Mouse (Mus musculus) intestine, embryonic 15.5 days (tissue): ENCODE data around the gene Junb. TPM values are rescaled to one million over a fixed set of nuclear protein-coding genes. Genes with fewer than 3 reads are reported as not detected.
A peak's percentile ranks its signal among the peaks of the same experiment; 100 is the strongest.

Source experiments
- ATAC-seq: fragments of 200-750 bp; cut with Nextera tagmentation; 2 replicates; pipeline ENCODE4 v1.8.0; 2017; ENCODE audit warnings: moderate TSS enrichment, moderate library complexity
- H3K27ac ChIP-seq: fragments of 300-500 bp; sonication (generic); 2 replicates; pipeline ENCODE4 v1.5.1; 2015; ENCODE audit warnings: mild to moderate bottlenecking, inconsistent platforms
- H3K27me3 ChIP-seq: fragments of 300-500 bp; sonication (generic); replicated peaks from 2 replicates; pipeline ENCODE4 v1.6.1; 2015; ENCODE audit warnings: inconsistent platforms
- H3K36me3 ChIP-seq: fragments of 300-500 bp; sonication (generic); 2 replicates; pipeline ENCODE4 v1.6.1; 2015; ENCODE audit warnings: inconsistent platforms
- H3K4me1 ChIP-seq: fragments of 300-500 bp; sonication (generic); replicated peaks from 2 replicates; pipeline ENCODE4 v1.6.1; 2015; ENCODE audit warnings: inconsistent platforms
- H3K4me2 ChIP-seq: fragments of 300-500 bp; sonication (generic); replicated peaks from 2 replicates; pipeline ENCODE4 v1.6.1; 2015; ENCODE audit warnings: mild to moderate bottlenecking, inconsistent platforms
- H3K4me3 ChIP-seq: fragments of 300-500 bp; sonication (generic); replicated peaks from 2 replicates; pipeline ENCODE4 v1.5.1; 2015; ENCODE audit warnings: inconsistent platforms
- H3K9ac ChIP-seq: fragments of 300-500 bp; sonication (generic); 2 replicates; pipeline ENCODE4 v1.6.1; 2015; ENCODE audit warnings: inconsistent platforms
- H3K9me3 ChIP-seq: fragments of 300-500 bp; sonication (generic); 2 replicates; pipeline ENCODE4 v1.6.1; 2016; ENCODE audit warnings: inconsistent platforms
- WGBS: fragments of 180-500 bp; shearing (Covaris S2); methylation state at CpG from one replicate; pipeline ENCODE4 v1.1.7; 2015; 5-methylcytosine and 5-hydroxymethylcytosine counted together
- polyA plus RNA-seq: library from polyadenylated mRNA; unstranded; fragments of >200 nt; fragmentation: Nextera tagmentation; extraction: Ambion mirVana; gene quantifications from 2 replicates; pipeline ENCODE4 v1.2.1, GENCODE M21; 2015

Gene Junb
- polyA plus RNA-seq, 1 experiment from 2014 or later, result 30.7 TPM

GRCm38 (mm10) chr8:84976031-84976762 is 2.3 kb downstream of the Junb start:
- peak overlapping the region; percentile 58 for H3K4me3 ChIP-seq
- no peaks in the 10 kb centered on the region for H3K27me3 ChIP-seq
- ATAC-seq, result peak; percentile 78
- WGBS, result under 1% methylated on average over 61 of the region's 61 CpGs
- H3K36me3 ChIP-seq, result peaks cover 14% of the 10 kb centered on the region; the same call in 1 of the 2 replicates
- H3K4me1 ChIP-seq, result peaks cover 48% of the 10 kb centered on the region
- peak overlapping the region; percentile 89 for H3K4me2 ChIP-seq
- H3K27ac ChIP-seq, result peak overlapping the region; percentile 90
- no peaks in the 10 kb centered on the region for H3K9me3 ChIP-seq
- peak overlapping the region; percentile 67 for H3K9ac ChIP-seq

GRCm38 (mm10) chr8:84975434-84975833 is 3.1 kb downstream of the Junb start:
- Histone ChIP-seq H3K4me3 (peak overlapping the region; percentile 58; the same call in 1 of the 2 replicates), H3K27me3 (no peaks in the 10 kb centered on the region), H3K9ac (no peak overlapping the region), H3K4me1 (peaks cover 48% of the 10 kb centered on the region), H3K27ac (0 out of 2 replicates have a peak overlapping the region, but pooled peaks have one; percentile 90), H3K9me3 (no peaks in the 10 kb centered on the region), H3K36me3 (peaks cover 19% of the 10 kb centered on the region; the same call in 1 of the 2 replicates), H3K4me2 (peak overlapping the region; percentile 89)
- 34% methylated on average over 7 of the region's 7 CpGs for WGBS
- no peak for ATAC-seq

GRCm38 (mm10) chr8:84974543-84975142 is 3.9 kb downstream of the Junb start:
- Histone ChIP-seq H3K4me3 (no peak overlapping the region), H3K4me1 (peaks cover 41% of the 10 kb centered on the region), H3K4me2 (no peak overlapping the region), H3K9me3 (no peaks in the 10 kb centered on the region), H3K36me3 (peaks cover 19% of the 10 kb centered on the region; the same call in 1 of the 2 replicates), H3K9ac (no peak overlapping the region), H3K27me3 (no peaks in the 10 kb centered on the region), H3K27ac (no peak overlapping the region)
- 78% methylated on average over 8 of the region's 8 CpGs for WGBS
- no peak for ATAC-seq

GRCm38 (mm10) chr8:84973803-84974542 is 4.5 kb downstream of the Junb start:
- Histone ChIP-seq H3K27ac (no peak overlapping the region), H3K27me3 (no peaks in the 10 kb centered on the region), H3K9ac (no peak overlapping the region)

GRCm38 (mm10) chr8:84973079-84973478 is 5.4 kb downstream of the Junb start:
- no peak overlapping the region for H3K4me3 ChIP-seq
- 100% methylated on average over 1 of the region's 1 CpGs for WGBS
- no peak overlapping the region for H3K9ac ChIP-seq
- peaks cover 33% of the 10 kb centered on the region for H3K4me1 ChIP-seq
- no peak for ATAC-seq
- H3K27ac ChIP-seq, result no peak overlapping the region
- no peaks in the 10 kb centered on the region for H3K27me3 ChIP-seq
- H3K36me3 ChIP-seq, result peaks cover 19% of the 10 kb centered on the region; the same call in 1 of the 2 replicates
- H3K4me2 ChIP-seq, result no peak overlapping the region
- no peaks in the 10 kb centered on the region for H3K9me3 ChIP-seq

More at GRCm38 (mm10) chr8:84973803-84974542, 4.5 kb downstream of the Junb start:
- no peaks in the 10 kb centered on the region for H3K9me3 ChIP-seq
- H3K4me1 ChIP-seq, result peaks cover 34% of the 10 kb centered on the region
- peaks cover 19% of the 10 kb centered on the region; the same call in 1 of the 2 replicates for H3K36me3 ChIP-seq
- WGBS, result 52% methylated on average over 4 of the region's 4 CpGs
- no peak for ATAC-seq
- no peak overlapping the region for H3K4me2 ChIP-seq
- no peak overlapping the region for H3K4me3 ChIP-seq

GRCm38 (mm10) chr8:84970913-84971312 is 7.6 kb downstream of the Junb start:
- H3K27me3 ChIP-seq, result no peaks in the 10 kb centered on the region
- ATAC-seq, result no peak
- H3K27ac ChIP-seq, result no peak overlapping the region
- peak overlapping the region; percentile 70 for H3K4me3 ChIP-seq
- peak overlapping the region; percentile 94; the same call in 1 of the 2 replicates for H3K9ac ChIP-seq
- peak overlapping the region; percentile 81 for H3K4me2 ChIP-seq
- 58% methylated on average over 5 of the region's 5 CpGs for WGBS
- H3K36me3 ChIP-seq, result peaks cover 19% of the 10 kb centered on the region; the same call in 1 of the 2 replicates
- H3K4me1 ChIP-seq, result peaks cover 25% of the 10 kb centered on the region
- no peaks in the 10 kb centered on the region for H3K9me3 ChIP-seq

- H3K36me3 ChIP-seq, result peaks cover 19% of the 10 kb centered on the region; the same call in 1 of the 2 replicates
- whole genome bisulfite sequencing, result 6% methylated on average over 21 of the region's 21 CpGs
- no peaks in the 10 kb centered on the region for H3K27me3 ChIP-seq
- H3K9me3 ChIP-seq, result no peaks in the 10 kb centered on the region
- peaks cover 24% of the 10 kb centered on the region for H3K4me1 ChIP-seq
- H3K27ac ChIP-seq, result peak overlapping the region; percentile 89
- ATAC-seq, result no peak
- H3K4me2 ChIP-seq, result peak overlapping the region; percentile 81
- H3K4me3 ChIP-seq, result peak overlapping the region; percentile 70
- peak overlapping the region; percentile 94 for H3K9ac ChIP-seq
Observed at GRCm38 (mm10) chr8:84970135-84970790, 8.3 kb downstream of the Junb start.

- Histone ChIP-seq H3K4me3 (peak within 1 kb of the TSS; percentile 70), H3K9ac (peak within 1 kb of the TSS; percentile 94), H3K27ac (peak within 1 kb of the TSS; percentile 89), H3K9me3 (no peaks in the 10 kb centered on the region), H3K4me1 (peaks cover 29% of the 10 kb centered on the region), H3K4me2 (peak within 1 kb of the TSS; percentile 81), H3K27me3 (no peaks in the 10 kb centered on the region), H3K36me3 (peaks cover 19% of the 10 kb centered on the region; the same call in 1 of the 2 replicates)
- ATAC-seq, result peak; percentile 82
- under 1% methylated on average over 56 of the region's 56 CpGs for WGBS
Observed at GRCm38 (mm10) chr8:84969241-84970134, 9.0 kb downstream of the Junb start, which contains the start of the genes Gm49661, Prdx2 and Rnaseh2a. Gm49661 (minus strand) TSS chr8:84969433. Prdx2 (plus strand) TSS chr8:84969587. Rnaseh2a (minus strand) TSS chr8:84969767.

GRCm38 (mm10) chr8:84968650-84969049 is 9.9 kb downstream of the Junb start:
- H3K36me3 ChIP-seq, result peaks cover 19% of the 10 kb centered on the region; the same call in 1 of the 2 replicates
- no peaks in the 10 kb centered on the region for H3K9me3 ChIP-seq
- WGBS, result 2% methylated on average over 2 of the region's 2 CpGs
- peaks cover 27% of the 10 kb centered on the region for H3K4me1 ChIP-seq
- no peaks in the 10 kb centered on the region for H3K27me3 ChIP-seq
- peak overlapping the region; percentile 89 for H3K27ac ChIP-seq
- peak overlapping the region; percentile 70 for H3K4me3 ChIP-seq
- H3K9ac ChIP-seq, result peak overlapping the region; percentile 94
- no peak for ATAC-seq
- peak overlapping the region; percentile 81 for H3K4me2 ChIP-seq

- Histone ChIP-seq H3K36me3 (peaks cover 13% of the 10 kb centered on the region; the same call in 1 of the 2 replicates), H3K27ac (no peak overlapping the region)
Observed at GRCm38 (mm10) chr8:84967532-84968304, 10.8 kb downstream of the Junb start.

More at GRCm38 (mm10) chr8:84967532-84968304, 10.8 kb downstream of the Junb start:
- H3K4me2 ChIP-seq, result no peak overlapping the region
- peaks cover 27% of the 10 kb centered on the region for H3K4me1 ChIP-seq
- no peak overlapping the region for H3K9ac ChIP-seq
- no peaks in the 10 kb centered on the region for H3K27me3 ChIP-seq
- 88% methylated on average over 13 of the region's 13 CpGs for WGBS
- no peak for ATAC-seq
- no peaks in the 10 kb centered on the region for H3K9me3 ChIP-seq
- H3K4me3 ChIP-seq, result no peak overlapping the region
